ENCODE assay signal across 22 mouse cellular contexts in the genomic region with DNA sequence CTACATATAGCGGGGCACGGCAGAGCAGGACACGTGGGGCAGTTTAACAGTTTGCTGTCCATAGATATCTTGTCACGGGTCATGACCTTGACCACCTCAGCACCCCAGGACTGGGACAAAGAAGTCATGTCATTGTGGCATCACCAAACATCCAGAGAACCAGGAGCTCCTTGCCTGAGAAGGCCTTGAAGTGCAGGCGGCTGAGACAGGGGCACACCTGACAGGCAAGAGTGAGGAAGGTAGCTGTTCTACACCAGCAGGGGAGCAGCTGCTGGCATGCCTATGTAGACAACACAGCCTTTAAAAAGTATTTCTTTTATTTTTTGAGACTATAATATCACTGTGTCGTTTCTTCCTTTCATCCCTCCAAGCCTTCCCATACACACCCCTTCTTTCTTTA. TPM values are rescaled to one million over a fixed set of nuclear protein-coding genes. Genes with fewer than 3 reads are reported as not detected.
DNase-seq lines count a peak whose midpoint lies in the region; ATAC-seq and TF ChIP-seq lines count a peak whose summit lies in the region.
"Had no signal": no experiment of that assay in that cellular context is flagged by ENCODE, and none has a peak within 500 bp of the region (broad histone marks: within the 10 kb centered on the region; RNA-seq: fewer than 3 reads in every experiment).

No protein-coding gene starts in this region.

- H3K4me3 ChIP-seq in intestine, embryonic 16.5 days (ENCODE audit: low read length): no peak overlapping the region
- H3K4me3 ChIP-seq in intestine, postnatal 0 days (ENCODE audit: low read depth, low read length): no peak overlapping the region
- H3K4me3 ChIP-seq in E14TG2a.4 (replicated peaks; ENCODE audit: low read length): peak overlapping the region; percentile 41
- no peak overlapping the region for H3K4me3 ChIP-seq in liver, embryonic 14.5 days (ENCODE audit: insufficient read depth in 1 of 2, low read depth in 2 of 2, low read length in 2 of 2)
- H3K4me3 ChIP-seq: heart, embryonic 13.5 days; midbrain, embryonic 15.5 days had no signal

- no peak for DNase-seq in liver, embryonic 14.5 days (ENCODE audit: low read depth in 3 of 3, low spot score in 3 of 3)
- DNase-seq in thymus, postnatal 10 days (ENCODE audit: low spot score in 2 of 2): peak; percentile 34 to 36
- no peak for DNase-seq in ovary, adult 18-20 months (ENCODE audit: low spot score)
- DNase-seq in layer of hippocampus, postnatal 10 days (ENCODE audit: low spot score in 2 of 2): no peak
- DNase-seq: cerebellum, postnatal 36 days; layer of hippocampus, adult 9-11 months; left cerebral cortex, postnatal 4 days; lung, adult 2 months had no signal

- no peak for TF ChIP-seq EP300 in liver, embryonic 14.5 days (IDR thresholded peaks at IDR 0.05; ENCODE audit: low read depth)

- ATAC-seq in intestine, embryonic 16.5 days: no peak
- no peak for ATAC-seq in intestine, postnatal 0 days
- ATAC-seq in liver, embryonic 14.5 days (ENCODE audit: insufficient read depth): no peak
- no peak for ATAC-seq in granulocyte monocyte progenitor cell, adult 5-6 weeks (replicated peaks; ENCODE audit: poor library complexity, severe bottlenecking)
- ATAC-seq: midbrain, embryonic 15.5 days; Patski had no signal

- H3K4me1 ChIP-seq in intestine, embryonic 16.5 days (ENCODE audit: control insufficient read depth, insufficient read depth, low read length): peaks cover 3% of the 10 kb centered on the region; the same call in 1 of the 2 replicates
- no peaks in the 10 kb centered on the region for H3K4me1 ChIP-seq in intestine, postnatal 0 days (replicated peaks; ENCODE audit: control insufficient read depth, insufficient read depth, low read length)
- peaks cover 16% of the 10 kb centered on the region for H3K4me1 ChIP-seq in E14TG2a.4 (replicated peaks; ENCODE audit: low read depth, low read length)
- peaks cover 0 to 2% of the 10 kb centered on the region in 2 experiments; a peak in 1 of 4 replicates for H3K4me1 ChIP-seq in liver, embryonic 14.5 days (replicated peaks; ENCODE audit: control insufficient read depth in 2 of 2, insufficient read depth in 2 of 2, low read length in 1 of 2)
- H3K4me1 ChIP-seq: midbrain, embryonic 15.5 days had no signal

- H3K36me3 ChIP-seq in intestine, embryonic 16.5 days (ENCODE audit: control insufficient read depth, insufficient read depth, low read length): no peaks in the 10 kb centered on the region
- H3K36me3 ChIP-seq in intestine, postnatal 0 days (ENCODE audit: control insufficient read depth, insufficient read depth): no peaks in the 10 kb centered on the region
- H3K36me3 ChIP-seq in E14TG2a.4 (ENCODE audit: insufficient read depth, low read length): no peaks in the 10 kb centered on the region
- H3K36me3 ChIP-seq in liver, embryonic 14.5 days (replicated peaks; ENCODE audit: control insufficient read depth, insufficient read depth, low read depth): no peaks in the 10 kb centered on the region
- H3K36me3 ChIP-seq: heart, embryonic 13.5 days; midbrain, embryonic 15.5 days had no signal

- WGBS in intestine, embryonic 16.5 days: 80% methylated on average over 6 of the region's 6 CpGs
- WGBS in intestine, postnatal 0 days: 83% methylated on average over 6 of the region's 6 CpGs
- 60% methylated on average over 6 of the region's 6 CpGs for WGBS in liver, embryonic 14.5 days (ENCODE audit: insufficient replicate concordance)

- no peak overlapping the region for H3K4me2 ChIP-seq in intestine, embryonic 16.5 days (ENCODE audit: low read depth, low read length)
- no peak overlapping the region for H3K4me2 ChIP-seq in intestine, postnatal 0 days (replicated peaks; ENCODE audit: low read depth)
- H3K4me2 ChIP-seq in liver, embryonic 14.5 days (ENCODE audit: low read depth): peak overlapping the region; percentile 46
- H3K4me2 ChIP-seq: heart, embryonic 13.5 days; midbrain, embryonic 15.5 days had no signal

- 0 out of 2 replicates have a peak overlapping the region, but pooled peaks have one; percentile 6 for H3K9ac ChIP-seq in intestine, embryonic 16.5 days (ENCODE audit: low read depth, low read length)
- H3K9ac ChIP-seq in intestine, postnatal 0 days (ENCODE audit: low read depth, low read length): no peak overlapping the region
- peak overlapping the region; percentile 18; the same call in 1 of the 2 replicates for H3K9ac ChIP-seq in liver, embryonic 14.5 days (replicated peaks)
- H3K9ac ChIP-seq: midbrain, embryonic 15.5 days had no signal

- no peaks in the 10 kb centered on the region for H3K27me3 ChIP-seq in intestine, embryonic 16.5 days (replicated peaks; ENCODE audit: control insufficient read depth, insufficient read depth, low read length)
- H3K27me3 ChIP-seq in intestine, postnatal 0 days (replicated peaks; ENCODE audit: control insufficient read depth, insufficient read depth, low read length): no peaks in the 10 kb centered on the region
- H3K27me3 ChIP-seq in E14TG2a.4 (ENCODE audit: insufficient read depth, low read length): no peaks in the 10 kb centered on the region
- no peaks in the 10 kb centered on the region for H3K27me3 ChIP-seq in liver, embryonic 14.5 days (ENCODE audit: control insufficient read depth, insufficient read depth, low read length)
- H3K27me3 ChIP-seq: heart, embryonic 13.5 days; midbrain, embryonic 15.5 days; Patski had no signal

- no peak for TF ChIP-seq CTCF in intestine, postnatal 0 days (IDR thresholded peaks at IDR 0.05; ENCODE audit: low read depth)
- TF ChIP-seq CTCF in E14TG2a.4 (conservative IDR thresholded peaks at IDR 0.05; ENCODE audit: low read length): no peak
- TF ChIP-seq CTCF in liver, embryonic 14.5 days (IDR thresholded peaks at IDR 0.05; ENCODE audit: low read depth): no peak

- H3K27ac ChIP-seq in intestine, embryonic 16.5 days (ENCODE audit: low read length): no peak overlapping the region
- no peak overlapping the region for H3K27ac ChIP-seq in intestine, postnatal 0 days (ENCODE audit: low read depth, low read length)
- no peak overlapping the region for H3K27ac ChIP-seq in liver, embryonic 14.5 days
- H3K27ac ChIP-seq: heart, embryonic 13.5 days; kidney, postnatal 0 days; midbrain, embryonic 15.5 days had no signal

- H3K9me3 ChIP-seq in intestine, embryonic 16.5 days (ENCODE audit: control insufficient read depth, low read length): no peaks in the 10 kb centered on the region
- no peaks in the 10 kb centered on the region for H3K9me3 ChIP-seq in intestine, postnatal 0 days (ENCODE audit: control insufficient read depth)
- H3K9me3 ChIP-seq in E14TG2a.4 (ENCODE audit: low read length): 0 out of 2 replicates have a peak, but pooled peaks cover 4% of the 10 kb centered on the region
- H3K9me3 ChIP-seq in liver, embryonic 14.5 days (ENCODE audit: control insufficient read depth, low read length): no peaks in the 10 kb centered on the region
- H3K9me3 ChIP-seq: heart, embryonic 13.5 days; midbrain, embryonic 15.5 days had no signal

RNA-seq across cellular contexts. Expression of gene Treh, which starts 26.7 kb away (rescaled TPM):
- 0.09 and 0.16 TPM in 2 replicates for polyA plus RNA-seq in intestine, embryonic 16.5 days (2015; fragmentation: Nextera tagmentation; extraction: Ambion mirVana)
- 2.1 and 2.4 TPM in 2 replicates for polyA plus RNA-seq in intestine, postnatal 0 days (2015; fragmentation: Nextera tagmentation; extraction: Ambion mirVana)
- polyA plus RNA-seq in liver, embryonic 14.5 days (2012; rRNA removed): not detected in 2 replicates
- not detected in 2 replicates for polyA plus RNA-seq in liver, embryonic 14.5 days (2014; fragmentation: Nextera tagmentation; extraction: Ambion mirVana)
- not detected for total RNA-seq in layer of hippocampus, postnatal 10 days (2021)
- total RNA-seq in granulocyte monocyte progenitor cell, adult 5-6 weeks (2014; fragmentation: Nextera tagmentation): not detected in 2 replicates
- not detected in 2 replicates for total RNA-seq in granulocyte monocyte progenitor cell, adult 5-6 weeks (2017)
- total RNA-seq: gastrocnemius, postnatal 14 days; left cerebral cortex, postnatal 4 days had no signal
- polyA plus RNA-seq: embryonic facial prominence, embryonic 11.5 days; heart, embryonic 13.5 days; hindbrain, embryonic 11.5 days; intestine, embryonic 14.5 days; lung, adult 2 months; macrophage; midbrain, embryonic 15.5 days; neural tube, embryonic 11.5 days; Patski had no signal

RNA-seq across cellular contexts. Expression of gene Ddx6, which starts 41.7 kb away (rescaled TPM):
- polyA plus RNA-seq in intestine, embryonic 16.5 days (2015; fragmentation: Nextera tagmentation; extraction: Ambion mirVana): 8.1 and 9.8 TPM in 2 replicates
- polyA plus RNA-seq in intestine, postnatal 0 days (2015; fragmentation: Nextera tagmentation; extraction: Ambion mirVana): 7.3 and 9.5 TPM in 2 replicates
- polyA plus RNA-seq in liver, embryonic 14.5 days (2012; rRNA removed): 6.4 and 9.4 TPM in 2 replicates
- 4.4 and 4.9 TPM in 2 replicates for polyA plus RNA-seq in liver, embryonic 14.5 days (2014; fragmentation: Nextera tagmentation; extraction: Ambion mirVana)
- 100 to 1,000 TPM; 112 to 113 TPM for total RNA-seq in layer of hippocampus, postnatal 10 days (2021)
- total RNA-seq in granulocyte monocyte progenitor cell, adult 5-6 weeks (2014; fragmentation: Nextera tagmentation): 72.4 and 75.7 TPM in 2 replicates
- 79.6 and 80.6 TPM in 2 replicates for total RNA-seq in granulocyte monocyte progenitor cell, adult 5-6 weeks (2017)

Comparison
In these comparisons a context has a peak if more than half of its experiments do, and no peak if none do; other contexts are left out.
1. DNase-seq: peak in thymus, postnatal 10 days (2 of 2); none in liver, embryonic 14.5 days (0 of 3), ovary, adult 18-20 months (single experiment) and layer of hippocampus, postnatal 10 days (0 of 2).